Mouse (Mus musculus): ENCODE measurements around the gene Alg12.

GRCm38 (mm10) chr15:88831482-88831881 is 12.4 kb upstream of the Alg12 start:
- TF ChIP-seq GATA1 (IDR thresholded peaks at IDR 0.05; ENCODE audit: borderline replicate concordance, low read length) (no peak), FLI1 (IDR thresholded peaks at IDR 0.05; ENCODE audit: low read length) (no peak)
